Mouse (Mus musculus): ENCODE results near the gene Pqbp1. TPM values are rescaled to one million over a fixed set of nuclear protein-coding genes. Genes with fewer than 3 reads are reported as not detected.

Pqbp1 gene
- polyA plus RNA-seq, 1 experiment from 2014 or later: 39.7 TPM

DNA sequence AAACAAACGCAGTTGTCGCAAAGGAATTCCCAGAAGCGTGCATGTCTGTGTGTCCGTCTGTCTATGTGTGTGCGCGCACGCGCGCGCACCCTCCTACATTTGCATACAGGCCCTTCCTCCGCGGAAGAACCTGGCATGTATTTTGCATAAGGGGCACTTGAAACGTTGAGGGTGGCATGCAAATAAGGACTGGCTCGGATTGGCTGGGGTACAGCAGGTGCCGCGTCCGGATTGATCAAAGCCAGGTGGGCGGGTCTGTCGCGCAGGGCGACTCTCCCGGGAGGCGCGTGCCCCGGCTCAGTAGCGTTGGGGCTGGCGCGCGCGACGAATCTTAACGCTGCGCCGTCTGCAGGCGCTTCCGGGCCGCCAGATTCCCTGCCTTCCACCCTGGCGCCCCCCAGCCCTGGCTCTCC is 21.1 kb downstream of the Pqbp1 start, which contains the start of gene Pim2:
Gene Pim2, plus strand, starts transcription at position 256 of the 413 bp plus-strand sequence.
- H3K9ac ChIP-seq: peak within 1 kb of the TSS; percentile 32; the same call in 1 of the 2 replicates
- H3K36me3 ChIP-seq (replicated peaks): peaks cover 30% of the 10 kb centered on the region
- no peaks in the 10 kb centered on the region for H3K9me3 ChIP-seq (replicated peaks)
- peak within 1 kb of the TSS; percentile 55 for H3K4me3 ChIP-seq (replicated peaks)
- H3K4me2 ChIP-seq: peak within 1 kb of the TSS; percentile 82
- peaks cover 26% of the 10 kb centered on the region for H3K4me1 ChIP-seq (replicated peaks)
- peaks cover 4% of the 10 kb centered on the region; the same call in 1 of the 2 replicates for H3K27me3 ChIP-seq
- 13% methylated on average over 36 of the region's 38 CpGs for WGBS (ENCODE audit: insufficient replicate concordance)
- no peak within 1 kb of the TSS for H3K27ac ChIP-seq (replicated peaks)
- peak; percentile 95 for ATAC-seq (ENCODE audit: insufficient read depth)

DNA sequence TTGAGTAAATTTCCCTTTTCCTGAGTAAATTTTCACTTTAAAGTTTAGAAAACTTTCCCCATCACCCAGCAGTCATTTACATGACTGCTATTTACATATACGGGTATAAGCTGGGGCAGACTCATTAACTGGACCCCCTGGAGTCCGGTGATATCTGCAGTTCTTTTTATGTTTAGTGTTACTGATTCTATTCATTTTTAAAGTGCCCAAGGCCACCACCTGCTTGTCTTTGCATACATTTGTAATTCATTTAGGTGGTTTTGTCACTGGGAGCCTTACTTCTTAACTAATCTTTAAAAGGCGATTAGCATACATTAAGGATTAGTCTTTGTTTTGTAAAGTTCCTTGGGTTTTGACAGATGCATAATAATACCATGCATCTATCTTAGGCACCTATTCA is 29.2 kb downstream of the Pqbp1 start:
- ATAC-seq (ENCODE audit: insufficient read depth): no peak

GRCm38 (mm10) chrX:7868506-7868905 is 30.6 kb downstream of the Pqbp1 start:
- peaks cover 69% of the 10 kb centered on the region for H3K36me3 ChIP-seq (replicated peaks)

More for the DNA sequence above, 29.2 kb downstream of the Pqbp1 start:
- no peak overlapping the region for H3K4me2 ChIP-seq
- H3K4me1 ChIP-seq (replicated peaks): peaks cover 8% of the 10 kb centered on the region
- no peak overlapping the region for H3K9ac ChIP-seq
- 59% methylated on average over 3 of the region's 3 CpGs for WGBS (ENCODE audit: insufficient replicate concordance)
- H3K36me3 ChIP-seq (replicated peaks): peaks cover 82% of the 10 kb centered on the region
- H3K4me3 ChIP-seq (replicated peaks): no peak overlapping the region
- no peaks in the 10 kb centered on the region for H3K27me3 ChIP-seq
- H3K9me3 ChIP-seq (replicated peaks): no peaks in the 10 kb centered on the region
- H3K27ac ChIP-seq (replicated peaks): no peak overlapping the region

GRCm38 (mm10) chrX:7867141-7867540 is 31.9 kb downstream of the Pqbp1 start:
- Histone ChIP-seq H3K4me3 (replicated peaks) (no peak overlapping the region), H3K27ac (replicated peaks) (no peak overlapping the region), H3K9ac (no peak overlapping the region), H3K4me1 (replicated peaks) (peaks cover 8% of the 10 kb centered on the region), H3K36me3 (replicated peaks) (peaks cover 60% of the 10 kb centered on the region), H3K4me2 (no peak overlapping the region), H3K27me3 (no peaks in the 10 kb centered on the region), H3K9me3 (replicated peaks) (no peaks in the 10 kb centered on the region)
- no peak for ATAC-seq (ENCODE audit: insufficient read depth)
- WGBS (ENCODE audit: insufficient replicate concordance): 88% methylated on average over 1 of the region's 1 CpGs

More at GRCm38 (mm10) chrX:7868506-7868905, 30.6 kb downstream of the Pqbp1 start:
- Histone ChIP-seq H3K9ac (no peak overlapping the region), H3K9me3 (replicated peaks) (no peaks in the 10 kb centered on the region), H3K4me1 (replicated peaks) (peaks cover 8% of the 10 kb centered on the region), H3K27me3 (no peaks in the 10 kb centered on the region), H3K4me3 (replicated peaks) (no peak overlapping the region), H3K4me2 (no peak overlapping the region), H3K27ac (replicated peaks) (no peak overlapping the region)
- WGBS (ENCODE audit: insufficient replicate concordance): 44% methylated on average over 2 of the region's 2 CpGs
- ATAC-seq (ENCODE audit: insufficient read depth): no peak

- Histone ChIP-seq H3K9me3 (replicated peaks) (no peaks in the 10 kb centered on the region), H3K27ac (replicated peaks) (no peak overlapping the region), H3K4me2 (no peak overlapping the region), H3K4me1 (replicated peaks) (peaks cover 16% of the 10 kb centered on the region), H3K36me3 (replicated peaks) (peaks cover 59% of the 10 kb centered on the region), H3K27me3 (no peaks in the 10 kb centered on the region), H3K4me3 (replicated peaks) (no peak overlapping the region), H3K9ac (no peak overlapping the region)
- no peak for ATAC-seq (ENCODE audit: insufficient read depth)
- 31% methylated on average over 2 of the region's 2 CpGs for WGBS (ENCODE audit: insufficient replicate concordance)
Measured at GRCm38 (mm10) chrX:7865786-7866185, 33.3 kb downstream of the Pqbp1 start.

DNA sequence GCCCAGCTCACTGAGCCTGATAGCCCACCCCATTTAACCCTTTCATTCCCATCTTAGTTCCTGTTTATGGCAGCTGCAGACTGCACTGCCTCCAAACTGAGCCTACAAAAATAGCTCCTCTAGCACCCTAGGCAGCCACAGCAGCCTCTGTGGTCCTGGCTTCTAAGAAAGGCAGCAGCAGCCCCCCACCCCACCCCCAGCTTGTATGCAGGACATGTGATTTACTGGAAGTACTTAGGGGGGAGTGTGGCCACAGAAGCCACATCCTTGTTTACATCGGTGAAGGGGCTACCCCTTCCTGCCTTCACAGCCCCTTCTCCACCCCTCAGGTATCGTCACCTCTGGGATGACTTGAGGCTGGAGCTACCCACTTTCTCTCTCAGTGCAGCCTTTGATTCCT is 33.7 kb downstream of the Pqbp1 start:
- Histone ChIP-seq H3K4me2 (no peak overlapping the region), H3K36me3 (replicated peaks) (peaks cover 55% of the 10 kb centered on the region), H3K27ac (replicated peaks) (no peak overlapping the region), H3K4me1 (replicated peaks) (peaks cover 20% of the 10 kb centered on the region), H3K9me3 (replicated peaks) (no peaks in the 10 kb centered on the region), H3K9ac (no peak overlapping the region), H3K27me3 (no peaks in the 10 kb centered on the region), H3K4me3 (replicated peaks) (no peak overlapping the region)
- no peak for ATAC-seq (ENCODE audit: insufficient read depth)
- 43% methylated on average over 2 of the region's 2 CpGs for WGBS (ENCODE audit: insufficient replicate concordance)

- Histone ChIP-seq H3K9me3 (replicated peaks) (no peaks in the 10 kb centered on the region), H3K4me3 (replicated peaks) (no peak overlapping the region), H3K27ac (replicated peaks) (no peak overlapping the region), H3K4me1 (replicated peaks) (peaks cover 27% of the 10 kb centered on the region), H3K36me3 (replicated peaks) (peaks cover 51% of the 10 kb centered on the region), H3K27me3 (no peaks in the 10 kb centered on the region), H3K4me2 (no peak overlapping the region), H3K9ac (no peak overlapping the region)
- ATAC-seq (ENCODE audit: insufficient read depth): no peak
- WGBS (ENCODE audit: insufficient replicate concordance): 45% methylated on average over 3 of the region's 3 CpGs
Measured at GRCm38 (mm10) chrX:7864551-7864950, 34.5 kb downstream of the Pqbp1 start.

- Histone ChIP-seq H3K9me3 (replicated peaks) (no peaks in the 10 kb centered on the region), H3K4me2 (no peak overlapping the region), H3K4me3 (replicated peaks) (no peak overlapping the region), H3K27me3 (no peaks in the 10 kb centered on the region), H3K27ac (replicated peaks) (no peak overlapping the region), H3K9ac (no peak overlapping the region), H3K4me1 (replicated peaks) (peaks cover 37% of the 10 kb centered on the region), H3K36me3 (replicated peaks) (peaks cover 50% of the 10 kb centered on the region)
- no peak for ATAC-seq (ENCODE audit: insufficient read depth)
- 57% methylated on average over 1 of the region's 1 CpGs for WGBS (ENCODE audit: insufficient replicate concordance)
Measured at GRCm38 (mm10) chrX:7863181-7863580, 35.9 kb downstream of the Pqbp1 start.

- 37% methylated on average over 3 of the region's 3 CpGs for WGBS (ENCODE audit: insufficient replicate concordance)
- Histone ChIP-seq H3K4me1 (replicated peaks) (peaks cover 29% of the 10 kb centered on the region), H3K27ac (replicated peaks) (no peak overlapping the region), H3K36me3 (replicated peaks) (peaks cover 52% of the 10 kb centered on the region), H3K9ac (no peak overlapping the region), H3K4me3 (replicated peaks) (no peak overlapping the region), H3K27me3 (no peaks in the 10 kb centered on the region), H3K9me3 (replicated peaks) (no peaks in the 10 kb centered on the region), H3K4me2 (no peak overlapping the region)
- ATAC-seq (ENCODE audit: insufficient read depth): peak; percentile 63
Measured at GRCm38 (mm10) chrX:7859191-7859753, 39.8 kb downstream of the Pqbp1 start.

DNA sequence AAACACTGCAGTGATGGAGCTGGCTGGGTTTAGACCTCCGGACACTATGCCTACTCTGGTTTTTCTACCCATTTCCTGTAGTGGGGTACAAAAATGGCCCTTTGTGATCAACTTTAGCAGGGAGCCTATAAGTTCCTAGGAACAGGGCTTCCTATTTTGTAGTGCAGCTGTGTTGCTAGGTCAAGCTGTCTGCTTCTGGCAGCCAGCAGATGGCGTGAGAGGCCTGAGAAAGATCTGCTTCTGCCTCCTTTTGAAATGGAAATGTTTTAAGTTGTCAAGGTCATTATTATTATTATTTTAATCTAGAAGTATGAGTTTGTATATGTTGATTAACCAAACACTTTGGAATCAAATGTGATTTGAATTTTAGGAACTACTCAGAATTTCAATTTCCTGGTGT is 44.5 kb downstream of the Pqbp1 start:
- no peaks in the 10 kb centered on the region for H3K27me3 ChIP-seq
- ATAC-seq (ENCODE audit: insufficient read depth): no peak
- no peak overlapping the region for H3K27ac ChIP-seq (replicated peaks)
- H3K9ac ChIP-seq: no peak overlapping the region
- no peaks in the 10 kb centered on the region for H3K9me3 ChIP-seq (replicated peaks)
- H3K4me2 ChIP-seq: no peak overlapping the region
- H3K36me3 ChIP-seq (replicated peaks): peaks cover 66% of the 10 kb centered on the region
- WGBS (ENCODE audit: insufficient replicate concordance): 14% methylated on average over 2 of the region's 2 CpGs
- no peak overlapping the region for H3K4me3 ChIP-seq (replicated peaks)
- H3K4me1 ChIP-seq (replicated peaks): peaks cover 10% of the 10 kb centered on the region

- H3K4me1 ChIP-seq (replicated peaks): peaks cover 30% of the 10 kb centered on the region
- no peak overlapping the region for H3K4me3 ChIP-seq (replicated peaks)
- no peak overlapping the region for H3K9ac ChIP-seq
- no peaks in the 10 kb centered on the region for H3K27me3 ChIP-seq
- H3K4me2 ChIP-seq: no peak overlapping the region
- 67% methylated on average over 2 of the region's 2 CpGs for WGBS (ENCODE audit: insufficient replicate concordance)
- H3K36me3 ChIP-seq (replicated peaks): peaks cover 72% of the 10 kb centered on the region
- H3K27ac ChIP-seq (replicated peaks): no peak overlapping the region
- no peak for ATAC-seq (ENCODE audit: insufficient read depth)
- no peaks in the 10 kb centered on the region for H3K9me3 ChIP-seq (replicated peaks)
Measured at GRCm38 (mm10) chrX:7847845-7848244, 51.2 kb downstream of the Pqbp1 start.

Measured in liver, embryonic 15.5 days (tissue).